Mouse (Mus musculus) ES-Bruce4 (cell line): ENCODE measurements around the gene Arhgef17.

Experiments used
- CTCF ChIP-seq: IDR thresholded peaks from one replicate; pipeline ENCODE4 v1.8.1; 2011; ENCODE audit warnings: low read depth, low read length
- POLR2A ChIP-seq: IDR thresholded peaks from one replicate; pipeline ENCODE4 v1.8.1; 2011; ENCODE audit warnings: low read length; ENCODE audit not compliant: insufficient read depth

DNA sequence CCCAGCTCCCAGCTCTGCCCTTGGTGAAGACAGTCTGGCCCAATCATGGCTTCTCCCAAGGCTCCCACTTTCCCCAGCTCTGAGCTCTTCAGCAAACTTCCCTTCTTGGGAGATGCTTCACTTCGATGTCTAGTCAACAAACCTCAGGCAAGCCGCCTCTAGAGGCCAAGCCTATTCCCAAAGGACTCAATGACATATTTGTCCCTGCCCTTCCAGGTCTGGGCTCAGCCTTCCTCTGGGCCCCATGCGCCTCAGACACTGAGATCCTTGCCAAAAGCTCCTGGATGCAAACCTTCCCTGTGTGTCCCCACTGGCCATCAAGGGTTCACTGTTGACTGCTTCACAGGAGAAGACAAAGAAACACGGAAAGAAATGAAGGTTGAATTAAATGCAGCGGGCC, 10.6 kb downstream of the Arhgef17 start:
- no peak for TF ChIP-seq CTCF
- TF ChIP-seq POLR2A = no peak
